Mouse (Mus musculus) CD4-positive, CD25-positive, alpha-beta regulatory T cell, adult 4 months (primary cell): ENCODE data around the gene Stau1. TPM values are rescaled to one million over a fixed set of nuclear protein-coding genes. Genes with fewer than 3 reads are reported as not detected.
"Not testable (repeated sequence)": the region's sequence is repeated elsewhere in the genome, so short reads cannot be mapped to it uniquely, and the experiment has no call there.

Source experiments
- ATAC-seq: one replicate; pipeline ENCODE4 v1.8.0; 2017
- polyA plus RNA-seq, 2 experiments: library from polyadenylated mRNA; unstranded; fragments of 100-300 nt; shearing (Covaris generic); gene quantifications; one replicate each; pipeline ENCODE4 v1.2.1; 2017

The Stau1 gene
- 10 to 100 TPM; 48.2 to 69.3 TPM for polyA plus RNA-seq

DNA sequence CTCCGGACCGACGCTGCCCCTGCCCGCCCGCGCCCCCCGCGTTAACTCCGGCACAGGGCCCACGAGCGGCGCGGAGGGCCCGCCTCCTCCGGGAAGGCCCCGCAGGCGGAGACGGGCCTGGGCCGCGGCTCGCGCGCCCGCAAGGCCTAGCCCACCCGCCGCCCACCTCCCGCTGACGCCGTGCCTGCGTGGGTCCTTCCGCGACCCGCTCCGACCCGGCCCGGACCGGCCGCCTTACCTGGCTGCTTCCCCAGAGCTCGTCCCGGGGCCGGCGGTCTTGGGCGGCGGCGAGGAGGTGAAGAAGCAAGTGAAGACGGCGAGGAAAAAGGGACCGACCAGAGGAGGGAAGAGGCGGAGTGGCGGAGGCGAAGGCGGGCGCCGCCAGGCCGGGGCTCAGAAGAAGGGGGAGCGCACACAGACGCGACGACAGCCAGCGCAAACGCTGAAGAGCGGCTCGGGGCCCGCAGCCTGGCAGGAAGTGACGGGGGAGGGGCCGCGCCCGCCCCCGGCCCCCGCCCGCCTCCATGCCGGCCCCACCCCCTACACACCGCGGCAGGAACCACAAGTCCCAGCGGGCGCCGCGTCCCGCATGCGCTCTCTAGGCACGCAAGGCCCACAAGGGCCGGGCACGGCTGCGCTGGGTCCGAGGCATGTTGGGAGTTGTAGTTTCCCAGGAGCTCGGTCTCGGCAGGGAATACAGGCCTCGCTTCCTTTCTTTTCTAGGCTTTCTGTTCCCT, at the start of gene Stau1:
Gene Stau1, minus strand, starts transcription at position 504 of the 737 bp plus-strand sequence.
- ATAC-seq = peak; percentile 90

DNA sequence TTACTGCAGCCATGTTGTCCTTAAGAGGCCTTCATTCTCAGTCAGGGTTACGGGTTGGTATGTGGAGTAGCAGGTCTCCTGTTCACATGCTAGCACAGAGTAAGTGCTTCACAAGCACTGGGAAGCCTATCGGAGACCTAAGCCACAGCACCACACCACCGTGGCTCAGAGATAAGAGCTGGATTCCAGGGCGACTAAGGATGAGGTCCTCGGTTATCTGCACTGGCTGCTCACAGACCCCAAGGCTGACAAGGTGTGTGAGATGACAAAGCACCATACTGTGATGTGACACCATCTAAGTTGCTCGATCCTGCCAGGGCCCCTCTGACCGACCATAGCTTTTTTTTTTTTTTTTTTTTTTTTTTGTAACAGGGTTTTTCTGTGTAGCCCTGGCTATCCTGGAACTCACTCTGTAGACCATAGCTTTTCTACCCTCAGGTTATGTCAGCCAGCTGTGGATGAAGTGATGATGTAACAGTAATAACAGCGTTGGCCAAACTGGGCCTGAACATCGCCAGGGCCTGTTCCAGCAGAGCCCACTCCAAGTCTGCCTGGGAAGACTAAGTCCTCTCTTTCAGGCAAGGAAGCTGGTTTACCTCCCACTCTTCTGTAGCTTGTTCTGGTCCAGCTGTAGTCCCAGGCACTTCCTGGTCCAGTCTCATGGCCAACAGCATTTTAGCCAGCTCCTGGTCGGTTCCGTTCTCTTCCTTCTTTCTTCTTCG, 47.5 kb upstream of the Stau1 start:
- ATAC-seq = no peak

DNA sequence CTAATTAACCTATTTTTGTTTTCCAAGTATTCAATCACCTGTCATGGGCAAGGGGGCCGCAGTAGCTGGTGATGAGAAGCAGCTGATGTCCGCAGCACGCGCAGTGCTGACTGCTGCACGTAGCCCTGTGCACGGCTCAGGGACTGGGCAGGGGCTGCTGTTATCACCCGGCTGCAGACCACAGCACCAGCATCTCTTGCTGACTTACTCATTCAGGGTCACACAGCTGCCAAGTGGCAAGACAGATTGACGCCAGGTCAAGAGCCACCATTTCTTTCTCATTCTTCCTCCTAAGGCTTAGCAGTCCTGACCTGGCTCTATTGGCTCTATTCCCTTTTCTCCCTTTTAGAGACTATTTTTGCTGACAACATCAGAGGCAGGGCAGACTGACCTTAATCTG, 43.3 kb upstream of the Stau1 start:
- no peak for ATAC-seq

DNA sequence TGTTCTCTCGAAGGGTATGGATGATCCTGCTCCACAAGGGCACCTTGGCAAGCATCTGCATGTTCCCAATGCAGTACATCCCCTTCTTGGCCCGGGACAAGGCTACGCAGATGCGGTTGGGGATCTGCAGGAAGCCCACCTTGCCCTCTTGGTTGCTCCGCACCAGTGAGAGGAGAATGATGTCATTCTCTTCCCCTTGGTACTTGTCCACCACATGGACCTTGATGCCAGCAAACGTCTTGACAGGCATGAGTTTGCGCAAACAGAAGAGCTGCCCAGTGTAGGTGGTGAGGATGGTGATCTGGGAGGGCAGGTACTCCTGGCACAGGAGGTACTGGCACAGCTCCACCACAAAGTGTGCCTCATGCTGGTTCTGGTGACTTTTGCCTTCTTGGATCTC, 42.6 kb upstream of the Stau1 start:
- ATAC-seq = no peak

DNA sequence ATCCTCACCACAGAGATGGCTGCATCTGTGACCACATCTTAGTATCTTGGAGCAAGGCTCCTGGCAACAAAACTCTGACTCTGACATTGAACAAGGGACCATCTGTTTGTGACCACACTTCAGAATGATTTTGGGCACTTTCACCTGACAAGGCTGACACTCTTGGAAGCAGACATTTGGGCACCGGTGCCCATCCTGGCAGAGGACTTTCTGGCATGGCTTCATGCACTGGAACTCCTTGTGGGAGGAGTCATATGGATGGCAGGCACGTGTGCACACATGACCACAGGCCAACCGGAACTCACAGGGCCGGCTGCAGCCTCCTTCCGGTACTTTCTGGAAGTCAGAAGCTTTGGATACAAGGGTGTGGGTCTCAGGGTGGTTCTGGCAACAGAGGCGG, 42.2 kb upstream of the Stau1 start:
- no peak for ATAC-seq

DNA sequence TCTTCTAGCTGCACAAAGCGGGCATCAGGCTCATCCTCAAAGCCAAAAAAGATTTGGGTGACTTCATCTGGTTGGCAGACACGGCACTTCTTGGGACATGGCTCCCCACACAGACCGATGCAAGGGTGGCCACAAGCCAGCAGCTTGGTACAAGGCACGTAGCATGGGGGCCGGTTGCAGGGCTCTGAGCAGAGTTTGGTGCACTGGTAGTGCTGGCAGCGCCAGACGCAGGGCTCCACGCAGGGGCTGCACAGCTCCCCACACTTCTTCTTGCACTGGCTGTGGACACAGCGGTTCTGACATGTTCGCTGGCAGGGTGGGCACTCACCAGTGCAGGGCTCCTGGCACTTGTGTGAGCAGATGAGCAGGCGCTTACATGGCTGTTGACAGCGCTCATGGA, 41.6 kb upstream of the Stau1 start:
- ATAC-seq = no peak

DNA sequence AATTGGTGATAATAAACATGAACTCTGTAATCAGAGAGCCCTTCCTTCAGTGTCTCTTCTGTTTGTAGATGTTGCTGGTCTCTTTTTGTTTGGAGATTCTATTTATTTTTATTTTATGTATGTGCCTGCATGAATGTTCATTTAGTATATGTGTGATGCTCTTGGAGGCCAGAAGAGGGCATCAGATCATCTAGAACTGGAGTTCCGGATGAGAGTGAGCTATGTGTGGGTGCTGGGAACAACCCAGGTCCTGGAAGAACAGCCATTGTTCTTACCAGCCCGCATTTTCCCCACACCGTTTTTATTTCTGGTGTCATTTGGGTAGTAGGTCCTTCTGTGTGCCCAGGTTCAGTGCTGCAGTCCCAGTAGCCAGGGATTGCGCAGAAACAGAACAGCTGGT, 34.4 kb upstream of the Stau1 start:
- no peak for ATAC-seq

DNA sequence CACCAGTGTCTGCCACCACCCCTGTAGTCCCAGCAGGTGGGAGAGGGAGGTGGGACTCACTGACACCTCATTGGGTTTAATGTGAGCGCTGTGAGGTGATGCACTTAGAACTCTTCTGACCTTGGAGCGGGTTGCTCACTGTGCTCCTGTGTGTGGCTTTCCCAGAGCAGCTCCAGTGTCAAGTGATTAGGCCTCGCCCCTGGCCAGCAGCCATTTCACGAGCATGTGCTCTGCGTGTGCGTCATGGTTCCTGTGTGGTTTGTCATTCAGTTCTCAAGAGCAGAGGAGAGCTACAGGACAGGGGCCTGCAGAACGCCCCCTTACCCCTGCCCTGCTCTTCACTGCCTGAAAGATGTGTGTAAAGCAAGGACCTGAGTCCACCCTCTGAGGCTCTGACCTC, 32.5 kb upstream of the Stau1 start:
- no peak for ATAC-seq

DNA sequence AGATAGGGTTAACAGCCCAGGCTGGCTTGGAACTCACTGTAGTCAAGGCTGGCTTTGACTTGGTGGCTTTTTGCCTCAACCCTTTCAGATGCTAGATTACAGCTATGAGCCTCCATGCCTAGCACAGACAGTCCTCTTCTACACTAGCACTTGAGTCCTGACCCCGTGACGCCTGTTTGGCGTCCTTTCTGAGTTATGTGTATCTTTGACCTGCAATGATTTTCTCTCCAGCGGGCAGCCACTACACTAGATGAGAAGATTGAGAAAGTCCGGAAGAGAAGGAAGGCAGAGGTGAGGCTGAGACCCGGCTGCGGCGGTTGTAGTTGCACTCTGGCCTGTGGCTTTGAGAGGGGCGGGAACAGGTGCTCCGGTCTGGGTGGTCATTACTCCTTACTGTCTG, 23.3 kb upstream of the Stau1 start:
- no peak for ATAC-seq

DNA sequence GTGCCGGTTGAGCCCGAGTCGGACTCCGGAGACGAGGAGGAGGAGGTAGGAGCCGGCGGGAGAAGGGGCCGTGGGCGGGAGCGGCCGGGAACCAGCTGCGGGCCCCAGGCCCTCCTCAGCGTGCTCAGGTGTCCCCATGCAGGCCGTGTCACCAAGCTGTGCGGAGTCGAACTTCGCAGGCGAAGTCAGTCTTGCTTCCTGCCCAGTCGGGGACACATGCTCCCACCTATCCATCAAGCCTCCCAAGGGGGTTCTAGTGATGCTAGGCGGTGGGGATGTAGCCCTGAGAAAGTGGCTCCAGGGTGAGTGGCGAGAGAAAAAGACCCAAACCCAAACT, 19.3 kb upstream of the Stau1 start:
- peak; percentile 52 for ATAC-seq

DNA sequence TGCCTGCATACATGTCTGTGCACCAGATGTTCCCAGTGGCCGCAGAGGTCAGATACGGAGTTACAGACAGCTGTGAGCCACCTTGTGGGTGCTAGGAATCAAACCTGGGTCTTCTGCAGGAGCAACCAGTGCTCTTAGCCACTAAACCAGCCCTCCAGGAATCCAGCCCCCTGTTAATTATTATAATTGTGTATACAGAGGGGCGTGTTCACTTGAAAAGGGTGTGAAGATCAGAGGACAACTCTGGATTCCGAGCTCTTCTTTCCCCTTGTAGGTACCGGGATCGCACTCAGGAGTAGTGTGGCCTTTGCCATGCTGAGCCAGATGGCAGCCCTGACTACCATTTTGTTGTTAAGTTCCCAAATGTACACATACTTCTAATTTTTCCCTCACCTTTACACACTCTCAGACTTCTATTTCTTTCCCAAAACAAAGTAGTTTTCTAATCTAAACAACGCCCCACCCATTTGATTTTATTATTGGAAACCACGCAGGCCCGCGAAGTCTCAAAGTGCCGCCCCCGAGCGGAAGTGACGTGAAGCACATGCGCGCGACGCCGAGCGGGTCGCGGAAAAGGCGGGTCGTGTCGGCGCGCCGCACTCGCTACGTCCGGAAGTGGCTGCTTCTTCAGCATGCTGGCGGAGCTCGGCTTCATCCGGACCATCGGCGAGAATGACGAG, 18.7 kb upstream of the Stau1 start, which contains the start of gene Ddx27:
Gene Ddx27, plus strand, starts transcription at position 492 of the 680 bp plus-strand sequence.
- peak; percentile 95 for ATAC-seq

DNA sequence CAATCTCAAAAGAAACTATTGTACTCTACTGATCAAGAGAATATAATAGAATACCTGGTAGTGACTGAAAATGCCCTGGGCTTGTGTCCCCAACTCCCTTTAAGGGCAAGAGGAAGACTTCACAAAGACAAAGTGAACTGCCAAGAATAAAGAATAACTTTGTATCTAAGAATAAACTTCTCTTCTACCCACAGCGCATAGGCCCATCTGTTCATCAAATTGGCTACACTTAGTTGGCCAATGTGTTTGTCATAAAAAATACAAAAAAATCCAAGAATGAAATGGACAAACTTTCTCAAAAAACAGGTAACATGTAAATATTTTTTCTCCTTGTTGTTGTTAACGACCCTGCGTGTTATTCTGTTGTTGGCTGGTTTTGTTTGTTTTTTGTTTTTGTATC, 14.4 kb upstream of the Stau1 start:
- no peak for ATAC-seq

DNA sequence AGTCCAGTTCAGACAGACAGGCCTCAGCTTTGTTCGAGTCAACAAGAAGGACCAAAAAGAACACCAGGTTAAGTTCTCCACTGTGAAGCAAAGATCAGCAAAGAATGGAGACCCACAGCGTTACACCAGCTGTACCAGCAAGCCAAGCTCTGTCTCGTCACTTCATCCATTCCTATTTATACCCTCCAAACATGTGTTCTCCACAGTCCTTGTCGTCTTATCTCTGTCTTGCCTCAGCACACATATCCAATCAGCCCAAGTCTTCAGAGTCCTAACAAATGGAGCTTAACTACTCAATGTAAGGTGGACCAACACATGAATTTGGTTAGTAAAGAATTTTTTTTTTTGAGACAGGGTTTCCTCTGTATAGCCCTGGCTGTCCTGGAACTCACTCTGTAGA, 13.4 kb upstream of the Stau1 start:
- ATAC-seq = no peak

DNA sequence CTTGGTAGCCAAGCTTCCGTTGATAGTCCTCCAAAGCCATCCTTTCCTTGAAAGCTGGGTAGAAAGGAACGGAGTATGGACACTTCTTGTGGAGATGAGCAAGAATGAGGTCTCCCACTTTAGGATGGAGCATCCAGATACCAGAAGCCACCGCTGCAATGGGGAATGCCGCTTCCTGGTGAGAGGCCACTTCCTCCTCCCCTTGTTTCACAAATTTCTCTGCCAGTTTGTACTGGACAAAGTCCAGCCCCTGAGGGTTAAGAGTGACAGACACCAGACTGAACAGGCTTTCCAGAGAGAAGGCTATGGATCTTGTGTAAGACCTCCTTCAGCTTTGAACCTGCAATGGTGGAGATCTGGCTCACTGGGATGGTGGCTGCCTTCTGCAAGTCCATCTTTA, 11.5 kb upstream of the Stau1 start:
- not testable (repeated sequence) for ATAC-seq

DNA sequence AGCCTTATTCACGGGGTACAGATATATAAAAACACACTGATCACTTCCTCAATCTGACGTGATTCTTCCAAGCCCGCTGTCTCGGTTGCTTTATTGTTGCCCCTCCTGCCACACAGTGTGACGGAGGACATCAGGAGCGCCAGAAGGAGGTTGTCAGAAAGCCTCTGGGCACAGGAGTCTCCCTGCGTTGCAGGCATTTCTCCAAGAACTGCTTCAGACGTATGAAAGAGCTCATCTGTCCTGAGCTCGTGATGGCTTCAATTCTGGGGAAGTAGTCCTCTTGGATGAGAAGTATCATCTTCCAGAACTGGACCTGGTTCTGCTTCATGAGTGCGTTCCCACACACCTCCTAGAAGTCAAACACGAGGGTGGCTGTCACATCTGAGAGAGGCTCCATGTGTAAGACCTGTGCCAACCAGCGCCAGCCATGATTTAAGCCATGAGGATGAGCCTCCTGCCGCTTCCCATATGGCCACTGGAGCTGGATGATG, 10.9 kb upstream of the Stau1 start:
- ATAC-seq = no peak

DNA sequence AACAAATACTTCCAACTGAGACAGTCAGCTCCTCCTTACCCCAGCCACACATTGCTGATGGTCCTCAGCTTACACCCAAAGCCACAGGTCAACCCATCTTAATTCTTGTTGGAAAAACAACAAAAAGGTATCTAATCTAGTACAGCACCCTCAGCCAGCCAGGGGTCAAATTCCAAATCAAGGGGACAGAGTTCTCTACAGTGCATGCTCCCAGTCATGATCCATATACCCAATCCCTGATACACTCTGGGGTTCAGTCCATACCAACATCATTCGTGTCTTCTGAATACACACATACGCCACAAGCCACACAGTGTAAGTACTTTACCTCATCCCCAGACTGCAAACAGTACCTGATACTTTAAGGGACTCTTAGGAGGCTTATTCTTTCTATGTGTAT, 10.3 kb upstream of the Stau1 start:
- no peak for ATAC-seq

DNA sequence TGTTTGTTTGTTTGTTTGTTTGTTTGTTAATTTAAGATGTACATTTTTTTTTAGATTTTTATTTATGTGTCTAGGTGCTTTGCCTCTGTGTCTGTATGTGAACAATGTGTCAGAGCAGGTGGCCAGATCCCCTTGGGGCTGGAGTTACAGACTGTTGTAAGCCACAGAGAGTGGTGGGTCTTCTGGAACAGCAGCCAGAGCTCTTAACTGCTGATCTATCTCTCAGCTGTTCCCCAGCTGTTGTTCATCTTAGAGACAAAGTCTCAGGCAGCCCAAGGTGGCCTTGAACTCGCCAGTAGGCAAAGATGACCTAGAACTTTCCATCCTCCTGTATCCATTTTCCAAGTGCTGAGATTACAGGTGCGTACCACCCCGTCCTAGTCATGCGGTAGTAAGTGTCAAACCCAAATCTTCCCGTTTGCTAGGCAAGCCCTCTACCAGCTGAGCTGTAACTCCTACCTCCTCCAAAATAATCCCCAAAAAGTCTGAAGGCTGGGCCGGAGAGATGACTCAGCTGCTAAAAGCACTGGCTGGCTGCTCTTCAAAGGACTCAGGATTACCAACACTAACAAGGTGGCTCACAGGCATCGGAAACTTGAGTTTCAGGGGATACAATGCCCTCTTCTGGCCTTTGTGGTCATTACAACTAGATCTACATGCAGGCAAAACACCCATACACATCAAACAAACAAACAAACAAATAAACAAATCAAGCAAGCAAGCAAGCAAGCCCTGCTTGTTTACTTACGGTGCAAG, 8.2 kb upstream of the Stau1 start:
- peak; percentile 91 for ATAC-seq

DNA sequence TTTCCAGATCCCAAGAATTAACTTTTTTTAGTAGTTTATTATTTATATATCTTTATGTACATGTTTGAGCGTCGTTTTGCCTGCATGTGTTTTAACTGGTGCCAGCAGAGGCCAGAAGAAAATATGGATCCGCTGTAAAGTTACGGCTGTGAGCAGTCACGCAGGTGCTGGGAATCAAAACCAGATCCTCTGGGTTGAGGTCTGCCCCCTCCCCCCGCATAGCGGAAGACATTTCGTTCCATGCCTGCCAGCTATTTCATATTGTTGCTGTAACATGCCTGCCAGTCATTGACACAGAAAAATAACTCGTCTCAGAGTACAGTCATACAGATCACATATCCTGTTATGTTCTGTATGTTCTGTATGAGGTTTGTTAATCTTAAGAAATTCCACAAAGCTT, 5.4 kb upstream of the Stau1 start:
- no peak for ATAC-seq

DNA sequence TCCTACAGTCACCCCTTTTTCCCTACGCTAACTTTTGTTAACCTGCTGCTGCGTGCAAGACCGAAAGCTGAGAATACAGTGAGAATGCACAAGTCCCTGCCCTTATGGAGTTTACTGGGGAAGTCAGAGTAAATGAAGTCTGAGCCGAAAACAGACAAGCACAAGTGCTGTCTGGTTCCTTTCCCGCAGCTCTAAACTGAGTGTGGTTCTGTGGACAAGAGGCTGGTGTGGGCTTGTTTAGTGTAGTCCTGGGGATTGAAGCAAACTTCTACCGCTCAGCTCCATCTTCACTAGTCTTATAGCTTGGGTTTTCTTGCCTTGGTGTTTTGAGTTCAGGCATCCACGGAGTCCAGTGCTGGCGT, 415 bp upstream of the Stau1 start:
- peak; percentile 18 for ATAC-seq

DNA sequence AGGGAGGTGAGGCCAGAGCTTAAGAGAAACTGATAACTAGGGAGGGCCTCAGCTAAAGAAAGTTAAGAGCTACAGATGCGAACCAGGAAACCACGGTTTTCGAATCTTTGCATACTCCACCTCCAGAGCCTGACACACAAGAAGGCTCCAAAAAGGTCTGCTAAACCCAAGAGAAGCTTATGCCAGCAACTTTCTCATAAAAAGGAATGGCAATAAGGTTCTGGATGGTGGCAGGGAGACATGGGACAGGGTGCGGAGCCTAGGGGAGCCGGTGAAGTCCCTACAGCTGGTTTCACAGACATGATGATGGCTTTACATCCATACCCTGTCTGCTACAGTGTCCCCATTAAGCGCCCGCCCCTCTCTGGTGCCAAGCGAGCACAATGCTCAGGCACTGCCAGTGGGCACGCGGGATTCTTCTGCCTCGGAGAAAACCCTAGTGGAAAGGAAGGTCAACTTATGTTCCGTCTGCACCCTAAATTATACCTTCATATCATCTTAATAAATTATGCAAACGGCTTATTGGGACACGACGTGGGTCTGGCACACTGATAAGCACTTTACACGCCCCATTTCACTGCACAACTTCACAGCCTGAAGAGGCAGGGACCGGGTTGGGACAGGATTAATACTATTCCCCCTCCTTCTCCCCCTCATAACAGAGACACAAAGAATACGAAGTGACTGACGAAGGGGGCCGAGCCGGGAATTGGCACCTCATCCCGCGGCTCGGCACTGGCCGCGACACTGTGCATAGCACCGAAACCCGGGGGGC, 891 bp downstream of the Stau1 start:
- ATAC-seq = peak; percentile 24

DNA sequence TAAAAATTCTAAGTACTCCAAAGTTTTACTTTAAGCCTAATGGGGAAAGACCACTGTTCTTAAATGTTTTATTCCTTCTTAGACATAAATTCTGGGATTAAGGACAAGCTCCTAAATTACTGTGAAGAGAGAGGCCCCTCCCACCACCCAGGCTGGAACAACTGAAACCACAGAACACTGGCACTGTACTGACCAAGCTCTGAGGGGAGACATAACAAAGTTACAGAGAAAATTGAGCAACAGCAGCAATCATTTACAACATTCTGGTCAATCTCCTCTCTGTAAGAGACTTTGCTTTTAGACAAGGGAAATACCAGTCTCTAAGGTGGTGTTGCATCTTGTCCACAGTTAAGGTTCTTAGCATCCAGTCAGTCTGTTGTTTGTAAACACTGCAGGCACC, 4.2 kb downstream of the Stau1 start:
- ATAC-seq = no peak

DNA sequence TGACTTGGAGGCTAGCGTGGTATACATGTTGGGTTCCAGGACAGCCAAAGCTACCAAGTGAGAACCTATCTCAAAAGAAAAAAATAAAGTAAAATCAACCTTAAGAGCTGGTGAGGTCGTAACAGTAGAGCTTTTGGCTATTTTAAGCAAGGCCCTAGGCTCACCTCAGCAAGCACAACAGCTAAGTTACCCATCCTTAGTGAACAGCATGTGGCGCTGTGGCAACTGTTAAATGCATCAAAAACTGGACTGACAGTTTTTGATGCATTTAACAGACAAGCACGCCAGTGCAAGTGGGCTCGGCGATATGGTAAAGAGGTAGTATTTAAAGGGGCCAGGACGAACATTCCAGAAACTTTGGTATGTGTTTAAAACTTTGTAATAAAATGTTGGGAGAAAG, 5.2 kb downstream of the Stau1 start:
- ATAC-seq = no peak
